Mouse (Mus musculus) lung, embryonic 14.5 days (tissue): ENCODE measurements at regions not wholly inside any gene's neighbourhood (a gene's known extent, or its start where the extent isn't known, plus 50 kb on each side); places are given as distances from the start of the nearest gene placed in this dataset.
"Not testable (repeated sequence)": the region's sequence is repeated elsewhere in the genome, so short reads cannot be mapped to it uniquely, and the experiment has no call there.

Experiments used
- ATAC-seq: fragments of 200-750 bp; cut with Nextera tagmentation; 2 replicates; pipeline ENCODE4 v1.8.0; 2017; ENCODE audit warnings: mild to moderate bottlenecking, moderate TSS enrichment, moderate library complexity; ENCODE audit not compliant: insufficient read depth
- DNase-seq: peaks from one replicate; pipeline ENCODE4 v3.0.0-alpha.2; 2015
- H3K27ac ChIP-seq: fragments of 300-500 bp; sonication (generic); 2 replicates; pipeline ENCODE4 v1.5.1; 2014; ENCODE audit warnings: low read depth, mild to moderate bottlenecking, moderate library complexity
- H3K27me3 ChIP-seq: fragments of 300-500 bp; sonication (generic); 2 replicates; pipeline ENCODE4 v1.6.1; 2014; ENCODE audit warnings: low read length, control low read depth; ENCODE audit not compliant: insufficient read depth
- H3K36me3 ChIP-seq: fragments of 300-500 bp; sonication (generic); 2 replicates; pipeline ENCODE4 v1.6.1; 2014; ENCODE audit warnings: control low read depth; ENCODE audit not compliant: insufficient read depth
- H3K4me1 ChIP-seq: fragments of 300-500 bp; sonication (generic); 2 replicates; pipeline ENCODE4 v1.6.1; 2014; ENCODE audit warnings: antibody characterized with exemption, control low read depth; ENCODE audit not compliant: insufficient read depth
- H3K4me2 ChIP-seq: fragments of 300-500 bp; sonication (generic); 2 replicates; pipeline ENCODE4 v1.6.1; 2014; ENCODE audit warnings: mild to moderate bottlenecking
- H3K4me3 ChIP-seq: fragments of 300-500 bp; sonication (generic); 2 replicates; pipeline ENCODE4 v1.5.1; 2014; ENCODE audit warnings: low read depth, low read length
- H3K9ac ChIP-seq: fragments of 300-500 bp; sonication (generic); 2 replicates; pipeline ENCODE4 v1.6.1; 2014
- H3K9me3 ChIP-seq: fragments of 300-500 bp; sonication (generic); 2 replicates; pipeline ENCODE4 v1.6.1; 2016; ENCODE audit warnings: low read depth, low read length, control low read depth
- WGBS: fragments of 180-500 bp; shearing (Covaris S2); extraction: QIAGEN DNeasy Blood & Tissue Kit; methylation state at CpG from one replicate; pipeline ENCODE4 v1.1.7; 2014; 5-methylcytosine and 5-hydroxymethylcytosine counted together

DNA sequence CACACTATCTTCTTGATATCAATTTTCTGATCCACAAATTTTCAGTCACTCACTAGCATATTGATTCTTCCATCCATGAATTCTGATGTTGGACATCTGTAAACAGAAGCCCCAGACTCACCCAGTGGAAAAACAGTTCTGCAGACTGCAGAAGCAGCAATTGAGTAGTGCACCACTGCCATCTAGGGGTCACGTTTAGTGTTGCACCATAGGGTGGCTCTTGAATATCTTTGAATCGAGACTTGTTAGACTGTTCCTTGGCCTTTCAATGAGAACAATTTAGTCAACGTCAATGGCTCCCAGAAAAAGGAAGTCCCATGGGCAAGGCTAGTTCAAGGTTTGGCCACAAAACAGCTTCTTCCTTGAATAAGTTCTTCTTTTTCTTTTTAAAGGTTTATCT lies 828.1 kb downstream of the Gm10330 start:
- not testable (repeated sequence) for H3K9ac ChIP-seq, H3K27ac ChIP-seq, H3K27me3 ChIP-seq, H3K4me2 ChIP-seq, H3K4me1 ChIP-seq, H3K9me3 ChIP-seq, H3K36me3 ChIP-seq, ATAC-seq, DNase-seq, H3K4me3 ChIP-seq
- WGBS, result 46% methylated on average over 3 of the region's 3 CpGs

DNA sequence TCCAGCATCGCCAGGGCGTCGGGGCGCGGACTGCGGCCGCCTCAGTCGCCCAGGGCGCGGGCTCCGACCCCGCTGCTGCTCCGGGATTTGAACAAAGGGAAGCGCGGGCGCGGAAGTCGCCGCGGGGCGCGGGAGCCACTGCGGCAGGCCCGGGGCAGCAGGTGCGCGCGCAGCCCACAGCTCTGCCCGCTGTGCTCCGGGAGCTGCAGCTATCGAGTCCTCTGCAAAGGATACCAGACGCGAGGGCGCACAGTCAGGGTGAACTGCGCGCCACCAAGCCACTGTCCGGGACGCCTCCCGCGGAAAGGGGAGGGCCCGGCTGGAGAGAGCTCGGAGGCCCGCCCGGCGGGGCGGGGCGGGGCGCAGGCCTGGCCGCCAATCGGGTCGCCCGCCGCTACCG lies 873.9 kb downstream of the Gm10330 start:
- peak; percentile 59 for DNase-seq
- H3K36me3 ChIP-seq, H3K9me3 ChIP-seq, H3K27me3 ChIP-seq, H3K27ac ChIP-seq, H3K4me1 ChIP-seq: not testable (repeated sequence)
- peak overlapping the region; percentile 46 for H3K9ac ChIP-seq
- peak overlapping the region; percentile 60 for H3K4me2 ChIP-seq
- H3K4me3 ChIP-seq, result peak overlapping the region; percentile 45
- peak; percentile 78; the same call in 1 of the 2 replicates for ATAC-seq
- WGBS, result under 1% methylated on average over 44 of the region's 53 CpGs
